ENCODE assay signal across 15 mouse cellular contexts in genomic region chr10:29402656-29403268, GRCm38 (mm10). TPM values are rescaled to one million over a fixed set of nuclear protein-coding genes. Genes with fewer than 3 reads are reported as not detected.
DNase-seq lines count a peak whose midpoint lies in the region; ATAC-seq lines count a peak whose summit lies in the region.
"Had no signal": no experiment of that assay in that cellular context is flagged by ENCODE, and none has a peak within 500 bp of the region (broad histone marks: within the 10 kb centered on the region; RNA-seq: fewer than 3 reads in every experiment).

No protein-coding gene starts in this region.

- H3K9ac ChIP-seq in hindbrain, embryonic 15.5 days = no peak overlapping the region
- H3K9ac ChIP-seq in hindbrain, embryonic 12.5 days = no peak overlapping the region
- H3K9ac ChIP-seq in midbrain, embryonic 11.5 days (ENCODE audit: low read length) = no peak overlapping the region
- H3K9ac ChIP-seq in midbrain, embryonic 13.5 days (replicated peaks) = no peak overlapping the region
- 0 out of 2 replicates have a peak overlapping the region, but pooled peaks have one; percentile 10 for H3K9ac ChIP-seq in stomach, embryonic 16.5 days (ENCODE audit: low read length)
- H3K9ac ChIP-seq: embryonic facial prominence, embryonic 15.5 days; liver, embryonic 15.5 days; midbrain, embryonic 12.5 days had no signal

- H3K4me1 ChIP-seq in hindbrain, embryonic 15.5 days (replicated peaks) = no peaks in the 10 kb centered on the region
- H3K4me1 ChIP-seq in hindbrain, embryonic 12.5 days = no peaks in the 10 kb centered on the region
- H3K4me1 ChIP-seq in midbrain, embryonic 11.5 days (ENCODE audit: control insufficient read depth, insufficient read depth, low read length) = no peaks in the 10 kb centered on the region
- H3K4me1 ChIP-seq in midbrain, embryonic 13.5 days (replicated peaks) = no peaks in the 10 kb centered on the region
- no peaks in the 10 kb centered on the region for H3K4me1 ChIP-seq in stomach, embryonic 16.5 days (ENCODE audit: control insufficient read depth, insufficient read depth, low read length)
- H3K4me1 ChIP-seq: embryonic facial prominence, embryonic 15.5 days; liver, embryonic 15.5 days; midbrain, embryonic 12.5 days had no signal

- 0 out of 2 replicates have a peak overlapping the region, but pooled peaks have one; percentile 13 for H3K4me2 ChIP-seq in hindbrain, embryonic 15.5 days
- H3K4me2 ChIP-seq in hindbrain, embryonic 12.5 days (replicated peaks) = no peak overlapping the region
- no peak overlapping the region for H3K4me2 ChIP-seq in midbrain, embryonic 11.5 days
- H3K4me2 ChIP-seq in midbrain, embryonic 13.5 days (replicated peaks) = no peak overlapping the region
- H3K4me2 ChIP-seq in stomach, embryonic 16.5 days (ENCODE audit: low read depth, low read length) = 0 out of 2 replicates have a peak overlapping the region, but pooled peaks have one; percentile 6
- H3K4me2 ChIP-seq: embryonic facial prominence, embryonic 15.5 days; liver, embryonic 15.5 days; midbrain, embryonic 12.5 days had no signal

- no peaks in the 10 kb centered on the region for H3K9me3 ChIP-seq in hindbrain, embryonic 15.5 days
- no peaks in the 10 kb centered on the region for H3K9me3 ChIP-seq in hindbrain, embryonic 12.5 days (replicated peaks)
- no peaks in the 10 kb centered on the region for H3K9me3 ChIP-seq in midbrain, embryonic 11.5 days (ENCODE audit: control insufficient read depth, low read length)
- no peaks in the 10 kb centered on the region for H3K9me3 ChIP-seq in midbrain, embryonic 13.5 days
- H3K9me3 ChIP-seq in stomach, embryonic 16.5 days (replicated peaks; ENCODE audit: control insufficient read depth, low read length) = no peaks in the 10 kb centered on the region
- H3K9me3 ChIP-seq: embryonic facial prominence, embryonic 15.5 days; liver, embryonic 15.5 days; midbrain, embryonic 12.5 days had no signal

- H3K27me3 ChIP-seq in hindbrain, embryonic 15.5 days = no peaks in the 10 kb centered on the region
- no peaks in the 10 kb centered on the region for H3K27me3 ChIP-seq in hindbrain, embryonic 12.5 days
- no peaks in the 10 kb centered on the region for H3K27me3 ChIP-seq in midbrain, embryonic 11.5 days (ENCODE audit: control insufficient read depth, insufficient read depth, low read length)
- H3K27me3 ChIP-seq in midbrain, embryonic 13.5 days = no peaks in the 10 kb centered on the region
- no peaks in the 10 kb centered on the region for H3K27me3 ChIP-seq in stomach, embryonic 16.5 days (ENCODE audit: control insufficient read depth, insufficient read depth, low read length)
- H3K27me3 ChIP-seq: embryonic facial prominence, embryonic 15.5 days; liver, embryonic 15.5 days; midbrain, embryonic 12.5 days had no signal

- 40% methylated on average over 8 of the region's 8 CpGs for WGBS in hindbrain, embryonic 15.5 days
- 47% methylated on average over 8 of the region's 8 CpGs for WGBS in hindbrain, embryonic 12.5 days
- 45% methylated on average over 8 of the region's 8 CpGs for WGBS in midbrain, embryonic 11.5 days
- 30% methylated on average over 8 of the region's 8 CpGs for WGBS in midbrain, embryonic 13.5 days
- WGBS in stomach, embryonic 16.5 days = 47% methylated on average over 8 of the region's 8 CpGs

- H3K4me3 ChIP-seq in hindbrain, embryonic 15.5 days = no peak overlapping the region
- no peak overlapping the region for H3K4me3 ChIP-seq in hindbrain, embryonic 12.5 days
- no peak overlapping the region for H3K4me3 ChIP-seq in midbrain, embryonic 11.5 days (ENCODE audit: low read depth, low read length)
- no peak overlapping the region for H3K4me3 ChIP-seq in midbrain, embryonic 13.5 days (replicated peaks)
- no peak overlapping the region for H3K4me3 ChIP-seq in stomach, embryonic 16.5 days (replicated peaks; ENCODE audit: low read length)
- H3K4me3 ChIP-seq: embryonic facial prominence, embryonic 15.5 days; liver, embryonic 15.5 days; midbrain, embryonic 12.5 days had no signal

- H3K27ac ChIP-seq in hindbrain, embryonic 15.5 days (replicated peaks) = no peak overlapping the region
- no peak overlapping the region for H3K27ac ChIP-seq in hindbrain, embryonic 12.5 days
- no peak overlapping the region for H3K27ac ChIP-seq in midbrain, embryonic 11.5 days (ENCODE audit: low read depth, low read length)
- H3K27ac ChIP-seq in midbrain, embryonic 13.5 days = no peak overlapping the region
- no peak overlapping the region for H3K27ac ChIP-seq in stomach, embryonic 16.5 days (ENCODE audit: low read length)
- H3K27ac ChIP-seq: embryonic facial prominence, embryonic 15.5 days; liver, embryonic 15.5 days; midbrain, embryonic 12.5 days had no signal

- peak; percentile 3 for DNase-seq in embryo, embryonic 10.5 days (ENCODE audit: low spot score)
- no peak for DNase-seq in embryo, embryonic 11 days
- peak; percentile 86 for DNase-seq in midbrain, embryonic 11.5 days (ENCODE audit: low spot score, missing footprints)
- DNase-seq in gastrocnemius, adult 8-10 months (ENCODE audit: low spot score in 2 of 2) = no peak
- DNase-seq: adrenal gland, postnatal 14 days; heart, postnatal 14 days; right cerebral cortex, postnatal 4 days; thymus, adult 2 months had no signal

- 0 out of 2 replicates have a peak, but pooled peaks have one; percentile 48 for ATAC-seq in hindbrain, embryonic 15.5 days (ENCODE audit: low FRiP score, low read depth)
- ATAC-seq in hindbrain, embryonic 12.5 days (ENCODE audit: low FRiP score) = no peak
- ATAC-seq in midbrain, embryonic 11.5 days (ENCODE audit: low FRiP score) = peak; percentile 68; the same call in 1 of the 2 replicates
- ATAC-seq in midbrain, embryonic 13.5 days = no peak
- no peak for ATAC-seq in stomach, embryonic 16.5 days (ENCODE audit: insufficient read depth, low FRiP score)

- H3K36me3 ChIP-seq in hindbrain, embryonic 15.5 days = no peaks in the 10 kb centered on the region
- no peaks in the 10 kb centered on the region for H3K36me3 ChIP-seq in hindbrain, embryonic 12.5 days
- no peaks in the 10 kb centered on the region for H3K36me3 ChIP-seq in midbrain, embryonic 11.5 days (ENCODE audit: control insufficient read depth, insufficient read depth, low read length)
- no peaks in the 10 kb centered on the region for H3K36me3 ChIP-seq in midbrain, embryonic 13.5 days
- H3K36me3 ChIP-seq in stomach, embryonic 16.5 days (ENCODE audit: control insufficient read depth, insufficient read depth, low read length) = no peaks in the 10 kb centered on the region
- H3K36me3 ChIP-seq: embryonic facial prominence, embryonic 15.5 days; liver, embryonic 15.5 days; midbrain, embryonic 12.5 days had no signal

RNA-seq across cellular contexts. Expression of gene Rnf146, which starts 40.5 kb away (rescaled TPM):
- 77.1 and 79.9 TPM in 2 replicates for polyA plus RNA-seq in hindbrain, embryonic 15.5 days (2015; fragmentation: Nextera tagmentation; extraction: Ambion mirVana)
- 66.6 and 78.4 TPM in 2 replicates for polyA plus RNA-seq in hindbrain, embryonic 12.5 days (2016; fragmentation: Nextera tagmentation; extraction: Ambion mirVana)
- polyA plus RNA-seq in midbrain, embryonic 11.5 days (2014; fragmentation: Nextera tagmentation; extraction: Ambion mirVana) = 67.3 and 69.7 TPM in 2 replicates
- polyA plus RNA-seq in midbrain, embryonic 13.5 days (2015; fragmentation: Nextera tagmentation; extraction: Ambion mirVana) = 93.3 and 106 TPM in 2 replicates
- 50.0 and 50.8 TPM in 2 replicates for polyA plus RNA-seq in stomach, embryonic 16.5 days (2015; fragmentation: Nextera tagmentation; extraction: Ambion mirVana)
- 10 to 100 TPM; 47.5 to 60.5 (median 59.5) TPM for total RNA-seq in gastrocnemius, adult 8-10 months (2022)

Comparison
In these comparisons a context has a peak if more than half of its experiments do, and no peak if none do; other contexts are left out.
1. DNase-seq: peak in embryo, embryonic 10.5 days (single experiment) and midbrain, embryonic 11.5 days (single experiment); none in embryo, embryonic 11 days (single experiment) and gastrocnemius, adult 8-10 months (0 of 2).
2. ATAC-seq: peak in hindbrain, embryonic 15.5 days (single experiment) and midbrain, embryonic 11.5 days (single experiment); none in hindbrain, embryonic 12.5 days (single experiment), midbrain, embryonic 13.5 days (single experiment) and stomach, embryonic 16.5 days (single experiment).
3. H3K4me2 ChIP-seq: peak in hindbrain, embryonic 15.5 days (single experiment) and stomach, embryonic 16.5 days (single experiment); none in hindbrain, embryonic 12.5 days (single experiment), midbrain, embryonic 11.5 days (single experiment) and midbrain, embryonic 13.5 days (single experiment).